Mouse (Mus musculus) lung, embryonic 15.5 days (tissue): ENCODE data around the gene Prrg2. TPM values are rescaled to one million over a fixed set of nuclear protein-coding genes. Genes with fewer than 3 reads are reported as not detected.

ENCODE experiments used
- ATAC-seq: fragments of 200-750 bp; cut with Nextera tagmentation; 2 replicates; pipeline ENCODE4 v1.8.0; 2017; ENCODE audit warnings: moderate number of reproducible peaks, borderline replicate concordance; ENCODE audit not compliant: low FRiP score, low TSS enrichment; ENCODE audit errors: extremely low read depth
- H3K27ac ChIP-seq: fragments of 300-500 bp; sonication (generic); 2 replicates; pipeline ENCODE4 v1.5.1; 2015; ENCODE audit warnings: moderate library complexity, mild to moderate bottlenecking, inconsistent platforms
- H3K27me3 ChIP-seq: fragments of 300-500 bp; sonication (generic); 2 replicates; pipeline ENCODE4 v1.6.1; 2015; ENCODE audit warnings: inconsistent platforms
- H3K36me3 ChIP-seq: fragments of 300-500 bp; sonication (generic); 2 replicates; pipeline ENCODE4 v1.6.1; 2015; ENCODE audit warnings: inconsistent platforms
- H3K4me1 ChIP-seq: fragments of 300-500 bp; sonication (generic); 2 replicates; pipeline ENCODE4 v1.6.1; 2015; ENCODE audit warnings: inconsistent platforms
- H3K4me2 ChIP-seq: fragments of 300-500 bp; sonication (generic); 2 replicates; pipeline ENCODE4 v1.6.1; 2015; ENCODE audit warnings: inconsistent platforms, mild to moderate bottlenecking, moderate library complexity
- H3K4me3 ChIP-seq: fragments of 300-500 bp; sonication (generic); 2 replicates; pipeline ENCODE4 v1.5.1; 2015; ENCODE audit warnings: mild to moderate bottlenecking, inconsistent platforms
- H3K9ac ChIP-seq: fragments of 300-500 bp; sonication (generic); 2 replicates; pipeline ENCODE4 v1.6.1; 2015; ENCODE audit warnings: inconsistent platforms
- H3K9me3 ChIP-seq: fragments of 300-500 bp; sonication (generic); 2 replicates; pipeline ENCODE4 v1.6.1; 2016; ENCODE audit warnings: inconsistent platforms
- whole genome bisulfite sequencing: fragments of 180-500 bp; shearing (Covaris S2); methylation state at CpG from one replicate; pipeline ENCODE4 v1.1.7; 2015; 5-methylcytosine and 5-hydroxymethylcytosine counted together
- polyA plus RNA-seq: library from polyadenylated mRNA; unstranded; fragments of >200 nt; fragmentation: Nextera tagmentation; extraction: Ambion mirVana; gene quantifications from 2 replicates; pipeline ENCODE4 v1.2.1, GENCODE M21; 2015

Prrg2 gene
- polyA plus RNA-seq, 1 experiment from 2014 or later, result 23.1 TPM

DNA sequence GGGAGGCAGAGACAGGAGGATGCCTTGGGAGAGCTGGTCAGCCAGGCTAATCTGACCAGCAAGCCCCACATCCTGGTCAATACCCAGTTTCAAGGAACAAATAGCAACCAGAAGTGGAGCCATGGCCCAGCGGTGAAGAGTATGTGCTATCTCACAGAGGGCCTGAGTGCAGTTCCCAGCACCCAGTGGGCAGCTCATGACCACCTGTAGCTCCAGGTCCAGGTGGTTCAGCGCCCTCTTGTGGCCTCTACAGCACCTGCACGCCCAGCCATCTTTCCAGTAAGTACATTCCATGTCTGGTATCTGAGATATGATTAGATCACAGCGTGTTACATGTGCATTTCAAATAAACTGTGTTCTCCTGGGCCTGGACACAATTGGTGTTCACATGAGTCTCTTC lies 23.6 kb upstream of the Prrg2 start:
- Histone ChIP-seq H3K36me3 (peaks cover 68% of the 10 kb centered on the region), H3K27me3 (no peaks in the 10 kb centered on the region), H3K9ac (no peak overlapping the region), H3K27ac (no peak overlapping the region), H3K9me3 (no peaks in the 10 kb centered on the region), H3K4me2 (no peak overlapping the region), H3K4me1 (peaks cover 19% of the 10 kb centered on the region), H3K4me3 (no peak overlapping the region)
- no peak for ATAC-seq
- WGBS, result 75% methylated on average over 4 of the region's 4 CpGs

DNA sequence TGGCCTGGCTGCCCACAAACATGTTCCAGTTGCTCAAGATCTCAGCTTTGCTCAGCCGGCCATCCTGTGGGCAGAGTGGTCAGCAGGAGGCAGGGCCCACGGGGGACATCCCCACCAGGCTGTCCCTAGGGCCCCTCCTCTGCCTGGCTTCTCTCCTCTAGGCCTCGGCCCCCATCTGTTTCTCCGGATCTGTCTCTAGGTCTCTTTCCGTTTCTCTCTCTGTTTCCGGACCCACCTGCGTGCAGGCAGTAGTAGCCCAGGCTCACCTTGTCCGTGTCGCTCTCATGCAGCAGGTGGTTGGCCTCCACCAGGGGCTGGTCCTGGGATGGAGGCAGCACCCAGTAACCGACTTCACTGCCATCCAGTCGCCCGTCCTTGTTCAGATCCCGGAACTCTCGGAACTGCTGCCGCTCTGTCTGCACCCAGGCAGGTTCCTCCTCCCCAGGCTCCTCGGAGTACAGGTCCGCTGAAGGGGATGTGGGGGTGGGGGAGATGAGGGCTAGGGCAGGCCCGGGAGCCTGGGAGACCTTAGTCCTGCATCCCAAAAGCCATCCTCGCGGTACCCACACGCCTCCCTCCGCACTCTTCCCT lies 20.9 kb upstream of the Prrg2 start:
- no peak overlapping the region for H3K4me3 ChIP-seq
- no peak for ATAC-seq
- H3K27ac ChIP-seq, result 0 out of 2 replicates have a peak overlapping the region, but pooled peaks have one; percentile 59
- no peaks in the 10 kb centered on the region for H3K27me3 ChIP-seq
- H3K9ac ChIP-seq, result no peak overlapping the region
- 78% methylated on average over 22 of the region's 22 CpGs for WGBS
- no peaks in the 10 kb centered on the region for H3K9me3 ChIP-seq
- peaks cover 9% of the 10 kb centered on the region for H3K4me1 ChIP-seq
- peaks cover 59% of the 10 kb centered on the region for H3K36me3 ChIP-seq
- H3K4me2 ChIP-seq, result no peak overlapping the region

DNA sequence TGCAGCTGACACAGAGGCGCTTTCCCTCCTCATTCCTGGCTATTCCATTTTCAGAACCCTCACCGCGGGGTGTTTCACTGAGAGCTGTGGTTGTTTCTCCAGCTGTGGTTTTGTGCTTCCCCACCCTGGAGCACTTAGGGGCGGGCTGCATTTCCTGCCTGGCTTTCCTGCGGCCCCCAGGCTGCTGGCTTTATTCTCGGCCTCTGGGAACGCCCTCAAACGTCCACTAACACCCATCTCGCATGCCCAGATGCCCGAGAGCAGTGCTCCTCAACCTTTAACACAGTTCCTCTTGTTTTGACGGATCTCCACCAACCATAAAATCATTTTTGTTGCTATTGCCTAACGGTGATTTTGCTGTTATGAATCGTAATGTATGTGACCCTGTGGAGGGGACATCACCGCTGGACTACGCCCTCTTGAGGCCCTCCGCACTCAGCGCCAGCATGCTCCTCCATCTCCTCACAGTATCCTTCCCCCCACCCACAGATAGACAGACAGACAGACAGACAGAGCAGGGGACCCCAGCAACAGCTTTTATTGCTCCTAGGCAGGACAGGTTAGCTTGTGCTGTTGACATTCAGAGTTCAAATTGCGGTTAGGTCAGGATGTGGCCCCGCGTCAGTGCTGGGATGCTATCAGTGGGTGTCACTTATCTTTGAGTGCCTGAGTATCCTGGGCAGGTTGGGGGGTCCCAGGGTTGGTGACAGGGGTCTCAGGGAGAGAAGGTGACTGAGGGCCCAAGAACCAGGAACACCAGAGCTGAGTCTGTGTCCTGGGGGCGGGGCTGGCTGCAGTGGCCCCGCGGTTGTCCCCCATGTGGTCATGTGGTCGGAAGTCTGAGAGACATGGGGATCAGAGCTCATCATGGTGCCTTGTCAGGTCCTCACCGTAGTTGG lies 20.2 kb upstream of the Prrg2 start:
- whole genome bisulfite sequencing, result 65% methylated on average over 25 of the region's 25 CpGs
- no peak overlapping the region for H3K4me2 ChIP-seq
- H3K27me3 ChIP-seq, result no peaks in the 10 kb centered on the region
- H3K9me3 ChIP-seq, result no peaks in the 10 kb centered on the region
- H3K27ac ChIP-seq, result peak overlapping the region; percentile 59; the same call in 1 of the 2 replicates
- no peak overlapping the region for H3K4me3 ChIP-seq
- H3K4me1 ChIP-seq, result peaks cover 9% of the 10 kb centered on the region
- peaks cover 54% of the 10 kb centered on the region for H3K36me3 ChIP-seq
- H3K9ac ChIP-seq, result no peak overlapping the region
- no peak for ATAC-seq

DNA sequence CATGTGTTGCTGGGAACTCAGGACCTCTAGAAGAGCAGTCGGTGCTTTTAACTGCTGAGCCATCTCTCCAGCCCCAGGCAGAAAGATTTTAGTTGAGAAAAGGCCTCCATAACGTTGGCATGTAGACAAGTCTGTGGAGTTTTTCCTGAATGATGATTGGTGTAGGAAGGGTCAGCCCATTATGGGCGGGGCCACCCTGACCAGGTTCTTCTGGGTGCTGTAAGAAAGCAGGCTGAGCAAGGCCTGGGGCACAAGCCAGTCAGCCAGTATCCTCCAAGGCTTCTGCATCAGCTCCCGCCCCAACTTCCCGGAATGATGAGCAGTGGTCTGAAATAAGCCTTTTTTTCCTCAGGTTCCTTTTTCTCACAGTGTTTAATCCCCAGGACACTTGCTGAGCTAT lies 18.5 kb upstream of the Prrg2 start:
- 42% methylated on average over 5 of the region's 5 CpGs for WGBS
- no peaks in the 10 kb centered on the region for H3K9me3 ChIP-seq
- H3K27ac ChIP-seq, result no peak overlapping the region
- H3K4me2 ChIP-seq, result no peak overlapping the region
- H3K9ac ChIP-seq, result no peak overlapping the region
- H3K4me3 ChIP-seq, result no peak overlapping the region
- no peak for ATAC-seq
- peaks cover 53% of the 10 kb centered on the region for H3K36me3 ChIP-seq
- peaks cover 9% of the 10 kb centered on the region for H3K4me1 ChIP-seq
- H3K27me3 ChIP-seq, result no peaks in the 10 kb centered on the region

DNA sequence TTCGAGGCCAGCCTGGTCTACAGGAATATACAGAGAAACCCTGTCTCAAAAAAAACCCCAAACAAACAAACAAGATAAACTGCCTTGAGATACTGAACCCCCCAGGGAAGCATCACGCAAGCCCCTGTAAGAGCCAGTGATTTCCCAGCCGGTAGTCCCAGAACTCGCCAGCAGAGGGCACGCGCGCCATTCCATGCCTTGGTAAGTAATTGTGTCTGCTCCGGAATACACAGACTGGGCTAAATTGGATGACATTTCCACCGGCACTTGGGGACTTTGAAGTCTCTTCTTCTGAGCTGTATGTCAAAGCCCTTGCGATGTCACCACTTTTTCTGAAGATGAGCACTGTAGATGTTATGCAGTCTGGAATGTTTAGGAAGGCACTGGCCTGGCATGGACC lies 17.4 kb upstream of the Prrg2 start:
- H3K27me3 ChIP-seq, result no peaks in the 10 kb centered on the region
- H3K36me3 ChIP-seq, result peaks cover 52% of the 10 kb centered on the region
- no peak overlapping the region for H3K4me2 ChIP-seq
- H3K4me1 ChIP-seq, result peaks cover 9% of the 10 kb centered on the region
- WGBS, result under 1% methylated on average over 10 of the region's 10 CpGs
- ATAC-seq, result peak; percentile 29; the same call in 1 of the 2 replicates
- no peak overlapping the region for H3K9ac ChIP-seq
- no peaks in the 10 kb centered on the region for H3K9me3 ChIP-seq
- no peak overlapping the region for H3K27ac ChIP-seq
- no peak overlapping the region for H3K4me3 ChIP-seq

DNA sequence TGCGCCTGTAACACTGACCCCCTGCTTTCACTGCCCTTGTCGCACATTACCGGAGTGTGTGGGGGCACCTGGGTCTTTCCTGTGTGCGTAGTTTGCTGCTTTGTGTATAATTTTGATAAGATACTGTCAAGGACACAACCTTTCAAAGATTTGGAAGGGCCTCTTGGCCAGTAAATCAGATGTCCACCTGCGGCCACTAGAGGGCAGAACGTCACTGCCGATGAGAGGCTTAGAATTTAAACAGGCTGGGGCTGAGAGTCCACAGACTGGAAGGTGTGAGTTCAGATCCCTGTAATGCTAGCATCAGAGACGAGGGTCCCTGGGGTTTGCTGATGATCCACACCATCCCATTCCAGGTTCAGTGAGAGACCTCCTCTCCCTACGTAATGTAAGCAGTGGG lies 16.0 kb upstream of the Prrg2 start:
- no peak for ATAC-seq
- Histone ChIP-seq H3K4me1 (peaks cover 9% of the 10 kb centered on the region), H3K27ac (no peak overlapping the region), H3K4me2 (no peak overlapping the region), H3K27me3 (no peaks in the 10 kb centered on the region), H3K9me3 (no peaks in the 10 kb centered on the region), H3K36me3 (peaks cover 41% of the 10 kb centered on the region), H3K9ac (no peak overlapping the region), H3K4me3 (no peak overlapping the region)
- WGBS, result 28% methylated on average over 9 of the region's 9 CpGs

DNA sequence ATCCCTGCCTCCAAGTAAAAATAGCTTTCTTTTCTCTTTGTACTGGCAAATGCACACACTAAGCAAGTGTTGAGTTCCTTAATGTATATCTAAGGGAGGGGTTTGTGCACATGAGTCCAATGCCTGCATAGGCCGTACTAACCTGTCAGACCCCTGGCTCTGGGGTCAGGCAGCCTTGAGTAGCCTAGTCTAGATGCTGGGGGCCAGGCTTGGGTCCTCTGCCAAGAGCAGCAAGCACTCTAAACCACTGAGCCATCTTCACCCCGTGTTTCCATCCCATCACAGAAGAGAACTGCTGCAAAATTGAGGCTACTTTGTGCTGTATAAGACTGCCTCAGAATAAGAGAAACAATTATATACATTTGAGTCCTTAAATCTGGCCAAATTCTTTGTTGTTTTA lies 15.4 kb upstream of the Prrg2 start:
- no peak overlapping the region for H3K4me2 ChIP-seq
- 87% methylated on average over 2 of the region's 2 CpGs for WGBS
- H3K4me1 ChIP-seq, result peaks cover 7% of the 10 kb centered on the region
- H3K27ac ChIP-seq, result no peak overlapping the region
- H3K4me3 ChIP-seq, result no peak overlapping the region
- H3K9ac ChIP-seq, result no peak overlapping the region
- ATAC-seq, result no peak
- no peaks in the 10 kb centered on the region for H3K27me3 ChIP-seq
- no peaks in the 10 kb centered on the region for H3K9me3 ChIP-seq
- peaks cover 34% of the 10 kb centered on the region for H3K36me3 ChIP-seq

DNA sequence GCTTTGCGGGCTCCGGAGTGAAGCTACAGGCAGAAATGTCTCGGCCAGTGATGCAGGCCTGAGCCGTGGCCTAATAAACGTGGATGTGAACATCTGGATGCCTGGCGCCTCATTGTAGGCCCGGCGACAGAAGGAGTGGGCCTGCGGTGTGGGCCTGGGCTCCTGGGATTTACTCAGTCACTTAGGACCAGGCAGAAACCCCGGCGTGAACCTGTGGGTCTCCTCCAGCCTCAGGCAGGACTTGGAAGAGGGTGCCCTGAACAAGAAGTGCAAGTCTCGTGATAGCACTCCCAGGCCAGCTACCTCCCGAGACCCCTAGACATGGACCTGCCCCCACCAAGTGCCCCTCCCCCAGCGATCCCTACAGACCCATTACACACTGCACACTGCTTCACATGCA lies 14.8 kb upstream of the Prrg2 start:
- Histone ChIP-seq H3K27ac (no peak overlapping the region), H3K4me1 (peaks cover 2% of the 10 kb centered on the region; the same call in 1 of the 2 replicates), H3K9ac (no peak overlapping the region), H3K9me3 (no peaks in the 10 kb centered on the region), H3K36me3 (peaks cover 29% of the 10 kb centered on the region), H3K4me2 (no peak overlapping the region), H3K27me3 (no peaks in the 10 kb centered on the region), H3K4me3 (no peak overlapping the region)
- ATAC-seq, result no peak
- WGBS, result 84% methylated on average over 14 of the region's 14 CpGs

DNA sequence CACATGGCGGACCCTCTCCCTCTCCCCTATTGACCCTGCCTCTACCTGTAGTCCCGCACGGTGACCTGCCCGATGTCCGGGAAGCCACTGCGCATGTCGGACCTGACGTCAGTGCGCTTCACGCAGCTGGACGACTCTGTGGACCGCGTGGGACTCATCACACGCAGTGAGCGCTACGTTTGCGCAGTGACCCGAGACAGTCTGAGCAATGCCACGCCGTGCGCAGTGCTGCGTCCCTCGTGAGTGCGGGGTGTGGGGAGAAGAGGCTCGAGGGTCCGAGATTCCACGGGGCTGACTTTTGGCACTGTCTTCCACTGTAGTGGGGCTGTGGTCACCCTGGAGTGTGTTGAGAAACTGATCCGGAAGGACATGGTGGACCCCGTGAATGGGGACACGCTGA lies 14.0 kb upstream of the Prrg2 start:
- H3K27ac ChIP-seq, result no peak overlapping the region
- no peak overlapping the region for H3K9ac ChIP-seq
- no peaks in the 10 kb centered on the region for H3K4me1 ChIP-seq
- H3K27me3 ChIP-seq, result no peaks in the 10 kb centered on the region
- no peak overlapping the region for H3K4me2 ChIP-seq
- no peak overlapping the region for H3K4me3 ChIP-seq
- 84% methylated on average over 30 of the region's 30 CpGs for WGBS
- peaks cover 27% of the 10 kb centered on the region for H3K36me3 ChIP-seq
- no peaks in the 10 kb centered on the region for H3K9me3 ChIP-seq
- ATAC-seq, result no peak

DNA sequence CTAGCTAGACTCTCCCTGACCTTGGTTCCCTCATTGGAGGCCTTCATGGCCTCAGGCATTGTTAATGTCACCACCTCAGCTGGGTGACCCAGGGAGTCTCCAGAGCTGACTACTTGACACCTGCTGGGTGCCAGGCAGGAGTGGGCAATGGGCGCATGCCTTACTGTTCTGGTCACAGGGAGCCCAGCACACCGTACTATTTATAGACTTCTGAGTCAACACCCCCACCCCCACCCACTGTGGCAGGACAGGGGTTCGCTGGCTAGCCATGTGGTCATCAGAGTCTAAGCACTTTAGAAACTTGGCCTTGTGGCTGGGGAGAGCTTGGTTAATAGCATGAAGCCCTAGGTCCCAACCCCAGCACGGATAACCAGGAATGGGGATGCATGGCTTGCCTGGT lies 12.9 kb upstream of the Prrg2 start:
- H3K4me3 ChIP-seq, result no peak overlapping the region
- no peaks in the 10 kb centered on the region for H3K4me1 ChIP-seq
- 76% methylated on average over 4 of the region's 4 CpGs for WGBS
- no peak overlapping the region for H3K27ac ChIP-seq
- no peak for ATAC-seq
- peaks cover 27% of the 10 kb centered on the region for H3K36me3 ChIP-seq
- no peaks in the 10 kb centered on the region for H3K9me3 ChIP-seq
- H3K27me3 ChIP-seq, result no peaks in the 10 kb centered on the region
- H3K9ac ChIP-seq, result no peak overlapping the region
- no peak overlapping the region for H3K4me2 ChIP-seq

DNA sequence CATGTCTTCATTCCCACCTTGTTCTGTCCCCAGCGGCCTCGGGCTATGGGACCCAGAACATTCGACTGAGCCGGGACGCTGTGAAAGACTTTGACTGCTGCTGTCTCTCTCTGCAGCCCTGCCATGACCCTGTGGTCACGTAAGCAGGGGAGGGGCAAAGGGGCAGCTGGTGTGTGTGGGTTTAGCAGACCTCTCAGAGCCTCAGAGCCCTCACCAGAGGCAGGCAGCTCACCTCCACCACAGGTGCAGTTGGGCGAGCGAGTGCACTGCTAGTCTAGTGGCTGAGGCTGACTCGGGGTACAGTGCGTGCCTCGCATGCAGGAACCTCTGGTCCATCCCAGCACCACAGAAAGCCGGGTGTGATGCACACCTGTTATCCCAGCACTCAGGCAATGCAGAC lies 11.5 kb upstream of the Prrg2 start:
- Histone ChIP-seq H3K9ac (no peak overlapping the region), H3K9me3 (no peaks in the 10 kb centered on the region), H3K36me3 (peaks cover 27% of the 10 kb centered on the region), H3K27ac (no peak overlapping the region), H3K27me3 (no peaks in the 10 kb centered on the region), H3K4me1 (no peaks in the 10 kb centered on the region), H3K4me3 (no peak overlapping the region), H3K4me2 (no peak overlapping the region)
- WGBS, result 87% methylated on average over 12 of the region's 12 CpGs
- ATAC-seq, result no peak

DNA sequence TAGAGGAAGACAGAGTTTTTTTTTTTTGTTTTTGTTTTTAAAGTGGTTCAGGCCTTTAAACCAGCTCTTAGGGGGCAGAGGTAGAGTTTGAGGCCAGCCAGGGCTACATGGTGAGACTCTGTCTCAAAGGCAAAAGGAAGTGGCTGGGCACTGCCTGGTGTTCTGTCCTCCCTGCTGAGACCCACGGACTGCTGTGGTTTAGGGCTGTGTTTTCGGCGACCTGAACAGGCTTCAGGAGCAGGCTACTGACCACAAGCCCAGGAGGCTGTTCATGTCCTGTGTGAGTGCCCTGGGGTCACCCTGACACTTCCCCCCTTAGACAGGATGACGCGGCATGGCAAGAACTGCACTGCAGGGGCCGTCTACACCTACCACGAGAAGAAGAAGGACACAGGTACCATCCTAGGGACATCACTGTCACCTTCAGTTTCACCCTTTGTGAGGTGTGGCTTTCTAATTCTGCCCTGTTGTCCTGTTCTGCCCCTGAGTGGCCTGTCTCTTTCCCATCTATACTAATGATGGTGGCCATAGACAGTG lies 10.8 kb upstream of the Prrg2 start:
- Histone ChIP-seq H3K4me2 (no peak overlapping the region), H3K4me3 (no peak overlapping the region), H3K36me3 (peaks cover 27% of the 10 kb centered on the region), H3K9me3 (no peaks in the 10 kb centered on the region), H3K9ac (no peak overlapping the region), H3K27me3 (no peaks in the 10 kb centered on the region), H3K27ac (no peak overlapping the region), H3K4me1 (no peaks in the 10 kb centered on the region)
- no peak for ATAC-seq
- 69% methylated on average over 7 of the region's 7 CpGs for WGBS
